ENCODE assay signal across 1 mouse cellular context in the genomic region with DNA sequence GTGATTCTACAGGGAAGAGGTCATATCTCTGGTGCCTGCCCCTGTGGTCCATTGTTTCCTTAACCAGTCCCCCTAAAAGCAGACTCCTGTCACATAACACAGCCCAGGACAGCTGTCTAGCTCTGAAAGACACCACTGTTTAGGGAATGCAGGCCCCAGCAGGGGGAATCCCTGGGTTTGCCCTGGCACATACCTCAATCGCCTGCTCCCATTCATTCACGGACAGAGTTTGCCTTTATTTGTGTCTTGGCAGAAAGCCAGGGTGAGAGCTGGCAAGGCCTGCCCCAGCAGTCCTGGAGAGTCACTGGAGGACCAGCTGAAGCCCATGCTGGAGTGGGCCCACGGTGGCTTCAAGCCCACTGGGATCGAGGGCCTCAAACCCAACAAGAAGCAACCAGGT.
TF ChIP-seq lines count a peak whose summit lies in the region.

No protein-coding gene starts in this region.

TF ChIP-seq in MEL, 35 proteins besides CTCF, POLR2A, EP300 and RAD21 (continued from another document):
- TF ChIP-seq GABPA (IDR thresholded peaks at IDR 0.05; ENCODE audit: low read depth, low read length) (no peak), ZKSCAN1 (IDR thresholded peaks at IDR 0.05; ENCODE audit: low read depth, low read length) (no peak), ZC3H11A (IDR thresholded peaks at IDR 0.05; ENCODE audit: low read depth, low read length) (no peak)
